Mouse (Mus musculus) kidney, postnatal 25 days (tissue): ENCODE results near the gene Hey2.

Source experiments
- DNase-seq, 2 experiments: peaks; one replicate each; pipeline ENCODE4 v3.0.0; 2021; ENCODE audit warnings: mixed read lengths in 2 of 2

The Hey2 gene

DNA sequence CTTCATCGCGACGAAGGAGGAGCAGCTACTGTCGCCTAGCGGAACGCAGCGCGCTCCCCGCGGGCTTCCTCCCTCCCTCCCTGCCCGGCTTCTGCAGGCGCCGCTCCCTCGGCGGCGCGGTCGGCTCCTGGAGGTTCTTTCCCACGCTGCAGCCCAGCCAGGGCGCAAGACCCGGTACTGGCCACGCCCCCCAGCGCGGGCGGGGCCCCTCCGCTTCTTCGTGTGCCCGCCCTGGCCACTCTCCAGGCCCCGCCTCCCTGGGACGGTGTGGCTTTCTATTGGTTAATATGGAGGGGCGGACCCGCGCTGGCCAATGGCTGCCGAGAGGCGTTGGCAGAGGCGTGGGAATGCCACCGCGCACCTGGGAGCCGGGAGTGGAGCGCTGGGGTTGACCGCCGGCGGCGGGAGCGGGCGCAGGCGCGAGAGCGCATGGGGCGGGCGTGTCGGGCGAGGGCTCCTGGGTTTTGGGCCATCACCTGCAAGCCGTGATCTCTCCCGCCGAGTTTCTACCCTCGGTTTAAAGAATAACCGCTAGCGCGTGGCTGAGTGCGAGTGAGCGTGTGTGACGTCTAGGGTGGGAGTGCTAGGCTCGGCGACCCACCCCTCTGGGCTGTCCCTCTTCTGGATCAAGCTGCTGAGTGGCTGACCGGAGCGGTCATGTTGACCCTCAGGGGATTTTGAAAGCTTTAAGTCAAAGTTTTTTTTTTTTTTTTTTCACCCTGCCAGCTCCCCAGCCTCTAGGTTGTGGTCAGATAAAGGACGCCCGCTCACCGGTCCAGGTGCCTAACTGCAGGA lies at the start of gene Hey2:
Hey2 (minus strand) TSS at position 159 of the 795 bp plus-strand sequence.
- DNase-seq = peak; percentile 99

- no peak for DNase-seq
These were observed 40.6 kb upstream of the Hey2 start for GRCm38 (mm10) chr10:30883085-30883760.

DNA sequence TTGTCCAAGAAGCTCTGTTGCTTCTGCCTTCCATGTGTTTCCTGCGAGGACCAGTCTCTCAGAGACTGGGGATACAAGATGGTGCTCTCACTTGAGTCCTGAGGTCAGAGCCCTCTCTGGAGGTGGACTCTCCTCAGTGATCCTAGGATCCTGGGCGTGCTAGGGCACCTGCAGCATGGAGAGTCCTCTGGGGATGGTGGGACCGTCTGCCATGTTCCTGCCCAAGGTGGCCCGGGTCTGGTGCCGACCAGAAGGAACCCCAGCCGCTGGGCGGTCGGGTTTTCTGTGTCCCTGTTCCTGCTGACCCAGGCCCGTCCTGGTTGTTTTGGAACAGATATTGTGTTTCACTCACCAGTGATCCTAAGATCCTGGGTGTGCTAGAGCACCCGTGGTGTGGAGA lies 38.5 kb upstream of the Hey2 start:
- peak in 1 of 2 experiments; percentile 24 for DNase-seq

DNA sequence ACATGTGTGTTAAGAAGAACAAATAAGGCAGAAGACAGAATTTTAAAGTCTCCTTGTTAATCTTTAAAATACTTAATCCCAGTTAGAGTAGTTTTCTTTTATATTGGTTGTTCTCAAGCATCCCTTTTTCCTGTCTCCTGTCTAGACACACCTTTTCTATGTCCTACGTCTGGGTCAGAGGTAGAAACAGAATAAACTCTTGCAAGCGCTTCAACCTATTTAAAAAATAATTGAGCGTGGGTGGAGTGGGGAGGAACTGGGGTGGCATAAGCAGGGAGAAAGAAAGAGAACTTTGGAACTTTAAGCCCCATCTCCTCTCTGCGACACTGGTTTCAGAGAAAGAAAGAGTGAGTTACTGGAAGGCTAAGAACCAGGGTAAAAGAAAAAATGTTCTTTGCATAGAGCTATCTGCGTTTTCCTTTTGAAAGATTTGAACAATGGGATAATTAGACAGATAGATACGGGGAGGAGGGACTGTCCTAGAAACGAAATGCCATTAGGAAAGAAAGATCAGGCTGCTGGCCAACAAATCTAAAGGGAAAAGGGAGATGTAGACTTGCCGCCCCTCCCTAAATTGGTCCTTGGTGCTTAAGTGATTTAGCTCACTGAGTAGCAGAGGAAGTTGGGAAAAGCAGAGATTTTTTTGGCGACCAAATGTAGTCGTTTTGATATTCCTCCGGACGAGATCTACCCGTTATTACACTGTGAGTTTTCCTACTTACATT lies 2.7 kb upstream of the Hey2 start:
- no peak for DNase-seq

DNA sequence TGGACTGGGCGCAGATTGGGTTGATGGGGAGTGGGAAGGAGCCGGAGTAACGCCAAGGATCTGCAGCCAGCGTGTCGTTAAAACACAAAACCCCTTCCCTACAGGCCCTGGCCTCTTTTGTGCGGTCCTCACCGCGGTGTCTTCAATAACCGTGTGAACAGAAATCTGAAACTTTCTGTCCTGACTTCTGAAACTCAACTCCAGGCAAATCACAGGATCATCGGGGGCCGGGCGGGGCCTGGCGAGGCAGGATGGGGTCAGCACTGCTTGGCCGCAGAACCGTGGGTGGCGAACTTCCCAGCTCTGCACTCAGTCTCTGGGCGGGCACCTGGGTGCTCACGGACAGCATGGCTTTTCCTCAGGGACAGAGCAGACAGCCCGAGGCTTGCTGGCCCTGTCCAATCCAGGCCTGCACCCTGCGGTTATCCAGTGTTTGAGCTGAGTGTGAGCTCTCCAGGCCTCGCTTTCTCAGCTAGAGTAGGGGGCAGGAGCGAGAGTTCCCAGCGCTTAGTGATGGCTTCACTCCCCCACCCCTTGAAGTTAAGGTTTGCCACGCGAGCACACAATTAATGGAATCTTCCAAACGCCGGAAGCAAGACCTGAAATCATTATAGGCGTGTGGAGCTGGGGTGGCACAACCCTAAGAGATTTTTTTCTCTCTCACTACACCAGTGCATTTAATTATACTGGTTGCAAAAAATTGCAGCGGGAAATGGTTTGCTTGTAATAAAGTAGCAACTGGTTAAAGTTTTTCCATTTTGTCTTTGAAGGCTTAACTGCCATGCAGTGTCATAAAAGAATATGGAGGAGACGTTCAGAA lies 1.8 kb upstream of the Hey2 start:
- peak; percentile 20 to 42 for DNase-seq

GRCm38 (mm10) chr10:30843438-30844190 lies 1.0 kb upstream of the Hey2 start:
- peak; percentile 16 to 50 for DNase-seq

- DNase-seq = no peak
These were observed 373 bp downstream of the Hey2 start for GRCm38 (mm10) chr10:30842228-30842627.

- no peak for DNase-seq
These were observed 1.8 kb downstream of the Hey2 start for GRCm38 (mm10) chr10:30840824-30841223.

GRCm38 (mm10) chr10:30838188-30838587 lies 4.4 kb downstream of the Hey2 start:
- DNase-seq = peak in 1 of 2 experiments; percentile 22

- peak in 1 of 2 experiments; percentile 30 for DNase-seq
These were observed 17.6 kb downstream of the Hey2 start for GRCm38 (mm10) chr10:30825049-30825448.

DNA sequence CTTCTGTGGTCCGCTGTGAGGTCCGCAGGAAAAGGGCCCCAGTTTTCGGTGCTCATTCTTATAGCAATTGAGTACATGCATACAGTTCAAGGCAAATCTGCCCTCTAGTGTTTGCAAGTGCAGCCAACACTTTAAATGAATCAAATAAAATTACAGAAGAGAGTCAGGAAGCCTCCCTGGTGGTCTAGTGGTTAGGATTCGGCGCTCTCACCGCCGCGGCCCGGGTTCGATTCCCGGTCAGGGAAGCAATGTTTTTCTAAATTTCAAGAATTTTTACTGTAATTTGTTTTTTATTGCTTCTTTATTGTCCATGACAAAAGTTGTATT lies 31.7 kb downstream of the Hey2 start:
- peak; percentile 57 to 78 for DNase-seq

- DNase-seq = peak; percentile 27 to 47
These were observed 32.2 kb downstream of the Hey2 start for GRCm38 (mm10) chr10:30810247-30810966.

GRCm38 (mm10) chr10:30803587-30804253 lies 38.9 kb downstream of the Hey2 start:
- peak in 1 of 2 experiments; percentile 36 for DNase-seq

DNA sequence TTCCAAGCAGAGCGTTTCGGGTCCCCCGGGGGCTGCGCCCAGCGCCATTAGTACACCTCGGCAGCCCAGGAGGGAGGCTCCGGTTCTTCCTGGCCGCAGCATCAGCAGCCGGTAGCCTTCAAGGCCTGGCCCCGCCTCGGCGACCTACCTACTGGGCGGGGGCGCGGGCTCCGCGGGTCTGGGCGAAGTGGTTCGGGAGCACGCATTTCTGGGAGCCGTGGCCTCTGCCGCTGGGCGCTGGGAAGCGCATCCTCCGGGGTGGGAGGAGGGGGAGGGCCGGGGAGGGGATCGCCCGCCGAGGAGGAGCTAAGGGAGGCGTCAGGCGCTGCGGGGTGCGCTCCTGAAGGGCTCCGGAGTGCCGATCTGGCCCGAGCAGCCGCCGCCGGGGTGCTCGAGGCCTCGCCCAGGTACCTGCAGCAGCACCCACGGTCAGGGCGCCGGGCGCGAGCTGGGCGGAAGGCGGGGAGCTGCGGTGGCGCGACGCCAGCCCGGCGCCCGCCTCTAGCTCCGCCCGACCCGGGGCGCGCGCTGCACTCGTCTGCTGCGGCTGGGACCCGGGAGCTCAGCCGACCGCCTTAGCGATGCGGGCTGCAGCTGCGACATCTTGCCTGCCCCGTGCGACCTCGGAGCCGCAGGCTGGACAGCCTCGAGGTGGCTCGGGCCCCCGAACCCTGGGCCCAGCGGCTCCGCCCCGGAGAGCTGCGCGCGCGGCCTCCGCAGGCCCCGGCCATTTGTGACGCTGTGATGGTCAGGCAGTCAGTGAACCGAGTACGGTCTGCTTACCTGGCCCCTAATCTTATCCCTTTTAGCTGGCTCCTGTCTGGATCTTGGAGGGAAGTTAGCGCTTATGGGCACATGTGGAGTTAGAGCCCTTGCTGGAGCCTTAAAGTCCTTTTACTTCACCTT lies 39.7 kb downstream of the Hey2 start, which contains the start of gene Ncoa7:
Ncoa7 (minus strand) TSS at position 646 of the 906 bp plus-strand sequence.
- peak; percentile 84 to 94 for DNase-seq

DNA sequence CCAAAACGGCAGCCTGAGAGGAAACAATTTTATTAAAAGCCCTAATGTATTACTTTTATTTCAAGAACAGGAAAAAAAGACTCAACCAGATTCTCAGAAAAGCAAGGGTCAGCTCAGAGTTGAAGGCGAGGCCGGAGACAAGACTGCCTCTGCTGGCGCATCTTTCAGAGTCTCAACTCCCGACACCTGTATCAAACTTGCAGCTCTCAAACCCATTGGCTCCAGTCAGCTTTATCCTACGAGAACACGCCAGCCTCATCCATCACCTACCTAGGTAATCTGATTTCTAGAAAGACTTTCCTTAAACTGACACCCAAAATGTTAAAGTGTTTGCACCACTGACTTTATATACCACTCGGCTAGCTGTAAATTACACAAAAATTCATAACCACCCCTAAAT lies 40.6 kb downstream of the Hey2 start:
- peak; percentile 46 to 55 for DNase-seq

DNA sequence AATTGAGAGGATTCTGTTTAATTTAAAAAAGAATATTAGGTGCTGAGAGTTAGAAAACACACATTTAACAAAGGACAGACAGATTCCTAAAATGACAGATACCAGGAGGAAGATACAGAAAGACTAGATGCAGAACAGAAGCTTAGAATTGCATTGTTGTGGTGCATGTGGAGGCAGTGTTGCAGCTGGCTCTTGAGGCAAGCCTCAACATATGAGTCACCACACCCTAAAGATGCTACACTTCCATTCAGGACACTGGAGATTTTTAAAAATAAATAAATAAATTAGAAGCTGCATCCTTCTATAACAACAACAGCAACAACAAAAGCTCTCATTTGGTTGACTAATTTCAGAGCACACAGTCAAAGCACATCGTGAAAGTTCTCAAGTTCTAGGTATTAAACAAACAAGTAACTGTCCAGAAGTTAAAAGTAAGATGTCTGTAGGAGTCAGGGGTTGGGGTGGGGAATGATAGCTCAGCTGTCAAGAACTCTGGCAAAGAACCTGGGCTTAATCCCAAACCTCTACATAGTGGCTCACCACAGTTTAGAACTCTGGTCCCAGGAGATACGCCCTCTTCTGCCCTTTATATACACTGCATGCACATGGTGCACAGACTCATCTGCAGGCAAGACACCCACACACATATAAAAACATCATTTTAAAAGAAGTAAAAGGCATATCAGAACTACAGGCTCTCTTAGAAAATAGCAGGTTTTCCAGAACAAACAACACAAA lies 42.7 kb downstream of the Hey2 start:
- no peak for DNase-seq

DNA sequence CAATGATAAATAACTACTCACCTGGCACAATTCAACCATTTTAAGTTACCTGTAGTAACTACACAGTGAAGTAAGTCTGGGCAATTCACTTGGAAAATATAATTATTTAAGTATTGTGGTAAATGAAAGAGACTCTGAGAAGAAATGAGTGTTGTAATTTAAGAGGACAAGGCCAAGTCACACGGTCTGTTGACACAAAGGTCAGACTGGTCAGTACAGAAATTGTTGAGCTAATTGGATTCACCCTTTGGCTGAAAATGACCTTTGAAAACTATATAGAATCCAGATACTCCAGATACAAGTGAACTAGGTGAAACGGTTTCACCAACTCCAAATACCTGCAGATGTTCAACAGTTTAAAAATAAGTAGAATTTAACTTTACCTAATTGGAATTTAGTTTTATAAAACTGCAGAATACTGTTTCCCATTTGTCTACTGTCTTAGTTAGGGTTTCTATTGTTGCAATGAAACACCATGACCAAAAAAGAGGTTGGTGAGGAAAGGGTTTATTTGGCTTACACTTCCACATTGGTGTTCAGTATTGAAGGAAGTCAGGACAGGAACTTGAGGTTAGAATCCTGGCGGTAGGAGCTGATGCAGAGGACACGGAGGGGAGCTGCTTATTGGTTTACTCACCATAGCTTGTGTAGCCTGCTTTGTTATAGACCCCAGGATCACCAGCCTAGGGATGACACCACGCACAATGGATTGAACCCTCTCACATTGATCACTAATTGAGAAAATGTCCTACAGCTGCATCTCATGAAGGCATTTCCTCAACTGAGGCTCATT lies 45.9 kb downstream of the Hey2 start:
- DNase-seq = no peak

- DNase-seq = peak; percentile 43 to 61
These were observed 51.6 kb downstream of the Hey2 start for GRCm38 (mm10) chr10:30791016-30791415.
